Mouse (Mus musculus): ENCODE results near the gene Sac3d1. TPM values are rescaled to one million over a fixed set of nuclear protein-coding genes. Genes with fewer than 3 reads are reported as not detected.
A peak's percentile ranks its signal among the peaks of the same experiment; 100 is the strongest.

Sac3d1 gene
- total and polyA plus RNA-seq, 2 experiments from 2014 or later, result 53.1 to 73.1 TPM

DNA sequence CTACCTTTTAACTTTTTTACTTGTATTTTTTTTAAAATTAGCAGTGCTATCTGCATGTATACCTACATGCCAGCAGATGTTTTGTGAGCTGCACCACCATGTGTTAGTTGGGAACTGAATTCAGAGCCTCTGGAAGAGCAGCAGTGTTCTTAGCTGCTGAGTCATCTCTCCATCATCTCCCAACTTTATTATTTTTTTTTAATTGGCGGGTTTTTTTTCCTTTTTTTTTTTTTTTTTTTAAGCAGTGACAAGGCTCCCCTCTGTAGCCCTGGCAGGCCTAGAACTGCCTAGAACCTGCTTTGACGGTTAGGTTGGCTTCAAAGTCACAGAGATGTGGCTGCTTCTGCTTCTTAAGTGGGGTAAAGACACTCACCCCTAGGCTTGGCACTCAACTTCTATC, 6.4 kb upstream of the Sac3d1 start:
- Histone ChIP-seq H3K4me1 (ENCODE audit: insufficient read depth, low read length) (no peaks in the 10 kb centered on the region), H3K9ac (replicated peaks; ENCODE audit: low read length, poor library complexity, severe bottlenecking) (no peak overlapping the region), H3K4me3 (ENCODE audit: low read depth, low read length) (no peak overlapping the region), H3K9me3 (ENCODE audit: low read length) (no peaks in the 10 kb centered on the region), H3K4me2 (ENCODE audit: low read depth, low read length, poor library complexity, severe bottlenecking) (no peak overlapping the region), H3K27ac (ENCODE audit: low read depth, low read length) (no peak overlapping the region), H3K36me3 (ENCODE audit: insufficient read depth, low read length) (peaks cover 20% of the 10 kb centered on the region), H3K27me3 (ENCODE audit: insufficient read depth, low read length) (no peaks in the 10 kb centered on the region)
- 61% methylated on average over 2 of the region's 2 CpGs for WGBS
- no peak for DNase-seq (ENCODE audit: low spot score)
- ATAC-seq (ENCODE audit: low FRiP score), result no peak
- no peak for TF ChIP-seq CTCF (IDR thresholded peaks at IDR 0.05)

DNA sequence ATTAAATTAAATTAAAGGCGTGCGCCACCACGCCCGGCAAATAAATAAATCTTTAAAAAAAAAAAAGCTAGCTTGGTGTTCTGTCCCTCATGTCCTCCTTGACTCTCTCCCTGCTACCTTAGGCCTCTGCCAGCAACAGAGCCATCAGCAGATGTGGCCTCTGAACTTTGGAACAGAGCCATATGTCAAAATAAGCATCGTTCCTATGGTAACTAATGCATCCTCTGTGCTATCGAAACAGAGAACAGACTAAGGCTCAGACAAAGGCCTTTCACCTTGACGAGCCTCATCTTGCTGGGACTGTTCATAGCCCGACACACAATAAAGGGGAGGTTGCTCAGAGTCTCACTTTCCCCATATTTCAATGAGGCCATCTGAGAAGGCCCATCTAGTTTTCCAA, 4.9 kb upstream of the Sac3d1 start:
- no peaks in the 10 kb centered on the region for H3K27me3 ChIP-seq (ENCODE audit: insufficient read depth, low read length)
- no peaks in the 10 kb centered on the region; the same call in 1 of the 2 replicates for H3K4me1 ChIP-seq (ENCODE audit: insufficient read depth, low read length)
- WGBS, result 80% methylated on average over 8 of the region's 8 CpGs
- H3K36me3 ChIP-seq (ENCODE audit: insufficient read depth, low read length), result peaks cover 20% of the 10 kb centered on the region
- TF ChIP-seq CTCF (IDR thresholded peaks at IDR 0.05), result no peak
- H3K4me3 ChIP-seq (ENCODE audit: low read depth, low read length), result no peak overlapping the region
- no peak overlapping the region for H3K9ac ChIP-seq (replicated peaks; ENCODE audit: low read length, poor library complexity, severe bottlenecking)
- DNase-seq (ENCODE audit: low spot score), result peak; percentile 62
- no peak overlapping the region for H3K27ac ChIP-seq (ENCODE audit: low read depth, low read length)
- H3K4me2 ChIP-seq (ENCODE audit: low read depth, low read length, poor library complexity, severe bottlenecking), result no peak overlapping the region
- no peak for ATAC-seq (ENCODE audit: low FRiP score)
- no peaks in the 10 kb centered on the region for H3K9me3 ChIP-seq (ENCODE audit: low read length)

DNA sequence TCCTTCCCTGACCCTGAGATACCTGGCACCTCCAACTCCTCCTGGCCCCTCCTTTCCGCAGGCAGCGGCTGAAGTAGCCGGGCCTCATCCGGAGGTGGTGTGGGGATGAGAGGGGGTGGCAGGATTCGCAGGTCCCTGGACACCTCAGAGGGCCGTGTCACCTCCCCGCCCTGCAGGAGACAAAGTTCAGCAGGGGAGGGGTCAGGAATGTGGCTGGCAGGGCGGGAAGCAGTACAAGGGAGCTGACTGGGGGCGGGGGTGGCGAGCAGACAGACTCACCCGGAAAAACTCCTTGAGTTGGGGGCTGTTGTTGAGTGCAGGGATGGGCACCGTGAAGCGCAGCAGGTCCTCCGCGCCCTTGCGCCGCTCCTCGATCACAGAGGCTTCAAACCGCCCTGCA, 3.3 kb upstream of the Sac3d1 start:
- DNase-seq (ENCODE audit: low spot score) (no peak), ATAC-seq (ENCODE audit: low FRiP score) (no peak)
- whole genome bisulfite sequencing, result 43% methylated on average over 18 of the region's 19 CpGs
- Histone ChIP-seq H3K4me1 (ENCODE audit: insufficient read depth, low read length) (no peaks in the 10 kb centered on the region; the same call in 1 of the 2 replicates), H3K9me3 (ENCODE audit: low read length) (no peaks in the 10 kb centered on the region), H3K9ac (replicated peaks; ENCODE audit: low read length, poor library complexity, severe bottlenecking) (0 out of 2 replicates have a peak overlapping the region, but pooled peaks have one; percentile 13), H3K27ac (ENCODE audit: low read depth, low read length) (no peak overlapping the region), H3K4me3 (ENCODE audit: low read depth, low read length) (no peak overlapping the region), H3K27me3 (ENCODE audit: insufficient read depth, low read length) (no peaks in the 10 kb centered on the region), H3K36me3 (ENCODE audit: insufficient read depth, low read length) (peaks cover 20% of the 10 kb centered on the region), H3K4me2 (ENCODE audit: low read depth, low read length, poor library complexity, severe bottlenecking) (no peak overlapping the region)
- no peak for TF ChIP-seq CTCF (IDR thresholded peaks at IDR 0.05)

DNA sequence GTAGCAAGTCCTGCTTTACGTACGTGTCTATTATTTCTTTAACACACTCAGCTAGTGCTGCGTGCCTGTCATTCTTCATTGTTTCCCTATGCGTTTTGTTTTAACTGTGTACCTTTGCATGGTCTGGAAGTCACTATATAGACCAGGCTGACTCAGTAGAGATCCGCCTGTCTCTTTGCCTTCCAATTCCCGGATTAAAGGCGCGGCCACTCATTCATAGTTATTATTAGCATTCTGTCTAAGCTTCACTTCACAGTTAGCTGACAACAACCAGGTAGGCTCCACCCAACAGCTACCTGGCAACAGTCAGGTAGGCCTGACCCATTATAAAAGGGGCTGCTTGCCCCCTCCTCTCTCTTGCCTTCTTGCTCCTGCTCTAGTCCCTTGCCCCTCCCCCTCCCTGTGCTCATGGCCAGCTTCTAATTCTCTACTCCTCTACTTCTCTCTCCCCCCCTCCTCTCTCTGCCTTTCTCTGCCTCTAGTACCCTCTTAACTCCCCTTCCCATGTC, 281 bp upstream of the Sac3d1 start:
- no peak for DNase-seq (ENCODE audit: low spot score)
- WGBS, result 2% methylated on average over 8 of the region's 8 CpGs

DNA sequence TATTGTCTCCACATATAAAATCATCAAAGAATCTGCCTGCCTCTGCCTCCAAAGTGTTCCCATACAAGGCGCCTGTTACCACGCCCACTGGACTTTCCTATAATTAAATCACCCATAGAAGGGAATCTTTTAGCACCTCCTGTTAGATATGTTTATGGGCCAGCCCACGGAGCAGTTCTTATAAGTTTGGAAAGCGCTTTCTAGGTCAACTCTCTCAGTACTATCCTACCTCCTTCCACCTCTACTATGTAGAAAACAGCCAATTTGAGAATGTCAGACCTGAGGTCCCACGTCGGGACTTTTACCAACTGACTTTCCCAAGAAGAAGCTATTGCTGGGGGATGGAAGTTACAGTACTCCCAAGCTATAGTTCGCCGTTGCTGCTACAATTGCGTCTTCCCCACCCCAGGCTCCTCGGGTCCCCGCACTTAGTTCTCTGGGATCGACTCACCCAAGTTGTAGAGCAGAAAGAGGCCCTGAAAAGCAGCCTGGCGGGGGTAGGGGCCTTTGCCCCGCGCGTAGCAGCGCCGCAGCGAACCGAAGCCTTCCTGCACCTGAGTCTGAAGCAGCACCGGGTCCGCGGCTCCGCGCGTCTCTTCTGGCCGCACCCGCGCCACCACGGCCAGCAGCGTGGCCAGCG, 984 bp downstream of the Sac3d1 start:
- 6% methylated on average over 32 of the region's 32 CpGs for WGBS

More for the DNA sequence above, 281 bp upstream of the Sac3d1 start:
- Histone ChIP-seq H3K4me1 (ENCODE audit: insufficient read depth, low read length) (no peaks in the 10 kb centered on the region; the same call in 1 of the 2 replicates), H3K4me2 (ENCODE audit: low read depth, low read length, poor library complexity, severe bottlenecking) (peak overlapping the region; percentile 90), H3K9me3 (ENCODE audit: low read length) (no peaks in the 10 kb centered on the region), H3K27me3 (ENCODE audit: insufficient read depth, low read length) (no peaks in the 10 kb centered on the region), H3K27ac (ENCODE audit: low read depth, low read length) (peak overlapping the region; percentile 92), H3K9ac (replicated peaks; ENCODE audit: low read length, poor library complexity, severe bottlenecking) (peak overlapping the region; percentile 15; the same call in 1 of the 2 replicates), H3K4me3 (ENCODE audit: low read depth, low read length) (peak overlapping the region; percentile 84), H3K36me3 (ENCODE audit: insufficient read depth, low read length) (peaks cover 42% of the 10 kb centered on the region)
- no peak for TF ChIP-seq CTCF (IDR thresholded peaks at IDR 0.05)
- peak; percentile 14 for ATAC-seq (ENCODE audit: low FRiP score)

DNA sequence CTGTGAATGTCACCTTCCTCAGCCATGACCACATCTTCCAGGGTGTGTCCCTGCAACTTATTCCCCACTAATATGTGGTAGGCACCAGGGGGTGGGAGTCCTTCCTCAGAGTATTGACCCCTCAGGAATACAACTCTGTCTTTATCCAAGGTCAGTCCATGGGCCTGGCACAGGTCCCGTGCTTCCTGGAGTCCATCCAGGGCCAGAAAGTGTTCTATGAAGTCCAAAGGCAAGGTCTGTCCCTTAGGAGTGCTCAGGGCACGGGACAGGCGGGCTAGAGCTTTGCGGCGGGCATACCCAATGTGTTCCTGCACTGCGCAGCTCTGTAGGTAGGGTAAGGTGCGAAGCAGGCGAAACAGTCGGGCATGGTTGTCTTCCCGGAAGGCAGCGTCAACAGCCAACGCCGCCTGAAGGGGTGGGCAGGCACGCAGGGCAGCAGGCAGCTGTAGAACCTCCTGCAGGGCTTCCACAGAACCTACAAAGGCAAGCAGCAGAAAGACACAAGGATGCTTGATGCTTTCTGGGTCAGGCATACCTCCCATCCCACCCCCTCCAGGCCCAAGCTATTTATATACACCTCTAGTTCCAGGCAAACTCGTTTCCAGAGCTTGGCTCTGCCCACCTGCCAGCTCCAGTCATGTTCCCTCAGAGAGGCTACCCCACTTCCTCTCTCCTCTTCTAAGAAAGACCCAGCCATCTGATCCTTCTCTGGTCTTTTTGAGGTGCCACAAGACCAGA, 2.2 kb downstream of the Sac3d1 start:
- H3K4me3 ChIP-seq (ENCODE audit: low read depth, low read length), result no peak overlapping the region
- no peak for DNase-seq (ENCODE audit: low spot score)
- WGBS, result 87% methylated on average over 15 of the region's 15 CpGs
- no peak for ATAC-seq (ENCODE audit: low FRiP score)
- H3K9ac ChIP-seq (replicated peaks; ENCODE audit: low read length, poor library complexity, severe bottlenecking), result no peak overlapping the region
- H3K9me3 ChIP-seq (ENCODE audit: low read length), result no peaks in the 10 kb centered on the region
- no peak overlapping the region for H3K4me2 ChIP-seq (ENCODE audit: low read depth, low read length, poor library complexity, severe bottlenecking)
- H3K4me1 ChIP-seq (ENCODE audit: insufficient read depth, low read length), result no peaks in the 10 kb centered on the region; the same call in 1 of the 2 replicates
- TF ChIP-seq CTCF (IDR thresholded peaks at IDR 0.05), result no peak
- peaks cover 40% of the 10 kb centered on the region for H3K36me3 ChIP-seq (ENCODE audit: insufficient read depth, low read length)
- H3K27me3 ChIP-seq (ENCODE audit: insufficient read depth, low read length), result no peaks in the 10 kb centered on the region
- no peak overlapping the region for H3K27ac ChIP-seq (ENCODE audit: low read depth, low read length)

More for the DNA sequence above, 984 bp downstream of the Sac3d1 start:
- Histone ChIP-seq H3K9ac (replicated peaks; ENCODE audit: low read length, poor library complexity, severe bottlenecking) (peak overlapping the region; percentile 86), H3K27ac (ENCODE audit: low read depth, low read length) (peak overlapping the region; percentile 92), H3K4me3 (ENCODE audit: low read depth, low read length) (peak overlapping the region; percentile 84), H3K36me3 (ENCODE audit: insufficient read depth, low read length) (peaks cover 45% of the 10 kb centered on the region), H3K4me1 (ENCODE audit: insufficient read depth, low read length) (no peaks in the 10 kb centered on the region; the same call in 1 of the 2 replicates), H3K27me3 (ENCODE audit: insufficient read depth, low read length) (no peaks in the 10 kb centered on the region), H3K9me3 (ENCODE audit: low read length) (no peaks in the 10 kb centered on the region), H3K4me2 (ENCODE audit: low read depth, low read length, poor library complexity, severe bottlenecking) (peak overlapping the region; percentile 90)
- ATAC-seq (ENCODE audit: low FRiP score) (no peak), DNase-seq (ENCODE audit: low spot score) (no peak)
- no peak for TF ChIP-seq CTCF (IDR thresholded peaks at IDR 0.05)

All from midbrain, postnatal 0 days (tissue).